Mouse (Mus musculus) lung, adult 2 months (tissue): ENCODE data around the gene Utrn. TPM values are rescaled to one million over a fixed set of nuclear protein-coding genes. Genes with fewer than 3 reads are reported as not detected.
A peak's percentile ranks its signal among the peaks of the same experiment; 100 is the strongest.

Experiments
- DNase-seq: peaks from one replicate; pipeline ENCODE4 v3.0.0; 2022
- H3K4me1 ChIP-seq: fragments of 200-500 bp; 2 replicates; pipeline ENCODE4 v1.6.1; 2011; ENCODE audit warnings: low read length; ENCODE audit not compliant: control insufficient read depth, insufficient read depth
- H3K4me3 ChIP-seq: fragments of 200-500 bp; replicated peaks from 2 replicates; pipeline ENCODE3; 2011; ENCODE audit warnings: low read depth, mild to moderate bottlenecking, control low read depth, low read length; ENCODE audit errors: extremely low read depth
- CTCF ChIP-seq: fragments of 200-500 bp; IDR thresholded peaks from 2 replicates; pipeline ENCODE4 v1.5.1; 2011; ENCODE audit warnings: mild to moderate bottlenecking, low read length, control low read depth; ENCODE audit not compliant: insufficient read depth
- POLR2A ChIP-seq: fragments of 200-500 bp; IDR thresholded peaks from 2 replicates; pipeline ENCODE4 v1.6.1; 2011; ENCODE audit warnings: low read depth, mild to moderate bottlenecking, control low read depth, low read length, borderline replicate concordance; ENCODE audit errors: extremely low read depth
- WGBS: fragments of 180-500 bp; shearing (Covaris S2); methylation state at CpG from one replicate; pipeline ENCODE4 v1.1.7; 2018; 5-methylcytosine and 5-hydroxymethylcytosine counted together
- polyA plus RNA-seq: library from polyadenylated mRNA; depleted of rRNA; stranded (reverse); fragments of >200 nt; gene quantifications from 2 replicates; pipeline ENCODE4 v1.2.3, GENCODE M21; 2012

Gene Utrn
- polyA plus RNA-seq, 1 experiment = 59.1 TPM

- TF ChIP-seq CTCF (no peak), POLR2A (no peak)
- WGBS = 91% methylated on average over 2 of the region's 2 CpGs
- Histone ChIP-seq H3K4me3 (no peak overlapping the region), H3K4me1 (no peaks in the 10 kb centered on the region; the same call in 1 of the 2 replicates)
- DNase-seq = no peak
Observed at GRCm38 (mm10) chr10:12706516-12706915, 162.6 kb downstream of the Utrn start.

GRCm38 (mm10) chr10:12705990-12706389, 163.2 kb downstream of the Utrn start:
- DNase-seq = no peak
- 84% methylated on average over 1 of the region's 1 CpGs for WGBS

GRCm38 (mm10) chr10:12704290-12704689, 164.9 kb downstream of the Utrn start:
- Histone ChIP-seq H3K4me1 (no peaks in the 10 kb centered on the region; the same call in 1 of the 2 replicates), H3K4me3 (no peak overlapping the region)
- WGBS = 60% methylated on average over 1 of the region's 1 CpGs
- TF ChIP-seq POLR2A = no peak
- TF ChIP-seq CTCF = no peak
- DNase-seq = no peak

More at GRCm38 (mm10) chr10:12705990-12706389, 163.2 kb downstream of the Utrn start:
- H3K4me3 ChIP-seq = no peak overlapping the region
- no peaks in the 10 kb centered on the region; the same call in 1 of the 2 replicates for H3K4me1 ChIP-seq
- TF ChIP-seq POLR2A (no peak), CTCF (no peak)

- Histone ChIP-seq H3K4me3 (no peak overlapping the region), H3K4me1 (no peaks in the 10 kb centered on the region; the same call in 1 of the 2 replicates)
- no peak for DNase-seq
- TF ChIP-seq POLR2A (no peak), CTCF (no peak)
- 68% methylated on average over 3 of the region's 3 CpGs for WGBS
Observed at GRCm38 (mm10) chr10:12703526-12703925, 165.6 kb downstream of the Utrn start.

GRCm38 (mm10) chr10:12702140-12702539, 167.0 kb downstream of the Utrn start:
- H3K4me1 ChIP-seq = no peaks in the 10 kb centered on the region; the same call in 1 of the 2 replicates
- TF ChIP-seq CTCF (no peak), POLR2A (no peak)
- no peak for DNase-seq
- 77% methylated on average over 4 of the region's 4 CpGs for WGBS
- H3K4me3 ChIP-seq = no peak overlapping the region

- WGBS = 55% methylated on average over 7 of the region's 7 CpGs
- no peak for DNase-seq
- Histone ChIP-seq H3K4me1 (no peaks in the 10 kb centered on the region; the same call in 1 of the 2 replicates), H3K4me3 (no peak overlapping the region)
- TF ChIP-seq CTCF = no peak
Observed at GRCm38 (mm10) chr10:12701694-12702093, 167.5 kb downstream of the Utrn start.

- DNase-seq = no peak
- no peaks in the 10 kb centered on the region; the same call in 1 of the 2 replicates for H3K4me1 ChIP-seq
- H3K4me3 ChIP-seq = no peak overlapping the region
- no peak for TF ChIP-seq POLR2A
- no peak for TF ChIP-seq CTCF
- WGBS = 83% methylated on average over 3 of the region's 3 CpGs
Observed at GRCm38 (mm10) chr10:12700576-12700975, 168.6 kb downstream of the Utrn start.

- TF ChIP-seq CTCF (no peak), POLR2A (no peak)
- Histone ChIP-seq H3K4me1 (no peaks in the 10 kb centered on the region; the same call in 1 of the 2 replicates), H3K4me3 (no peak overlapping the region)
- no peak for DNase-seq
- WGBS = 77% methylated on average over 3 of the region's 3 CpGs
Observed at GRCm38 (mm10) chr10:12697902-12698301, 171.3 kb downstream of the Utrn start.

- no peak overlapping the region for H3K4me3 ChIP-seq
- TF ChIP-seq CTCF (no peak), POLR2A (no peak)
- WGBS = 79% methylated on average over 6 of the region's 6 CpGs
- DNase-seq = no peak
- H3K4me1 ChIP-seq = no peaks in the 10 kb centered on the region
Observed at GRCm38 (mm10) chr10:12696704-12697103, 172.5 kb downstream of the Utrn start.

- 17% methylated on average over 6 of the region's 6 CpGs for WGBS
- Histone ChIP-seq H3K4me1 (no peaks in the 10 kb centered on the region), H3K4me3 (no peak overlapping the region)
- DNase-seq = peak; percentile 17
- TF ChIP-seq POLR2A = no peak
- TF ChIP-seq CTCF = no peak
Observed at GRCm38 (mm10) chr10:12694774-12695173, 174.4 kb downstream of the Utrn start.

GRCm38 (mm10) chr10:12690601-12691000, 178.6 kb downstream of the Utrn start:
- DNase-seq = peak; percentile 73
- H3K4me3 ChIP-seq = no peak overlapping the region
- WGBS = 18% methylated on average over 5 of the region's 5 CpGs
- no peaks in the 10 kb centered on the region for H3K4me1 ChIP-seq
- no peak for TF ChIP-seq POLR2A
- peak; percentile 91 for TF ChIP-seq CTCF
